Mouse (Mus musculus) megakaryocyte, embryonic 14.5 days (primary cell): ENCODE measurements around the gene Ctns.

Source experiments
- FLI1 ChIP-seq: IDR thresholded peaks from 2 replicates; pipeline ENCODE4 v1.6.1; 2012; ENCODE audit warnings: low read length, inconsistent platforms, mixed read lengths
- GATA1 ChIP-seq: IDR thresholded peaks from 3 replicates; pipeline ENCODE4 v1.6.1; 2012; ENCODE audit warnings: mixed read lengths, low read length, inconsistent platforms, borderline replicate concordance

- TF ChIP-seq GATA1 (no peak), FLI1 (no peak)
Measured at GRCm38 (mm10) chr11:73242199-73242598, 43.4 kb upstream of the Ctns start.
